Mouse (Mus musculus) forebrain, embryonic 16.5 days (tissue): ENCODE data around the gene Rtn4rl1. TPM values are rescaled to one million over a fixed set of nuclear protein-coding genes. Genes with fewer than 3 reads are reported as not detected.

Source experiments
- ATAC-seq: fragments of 200-750 bp; cut with Nextera tagmentation; 2 replicates; pipeline ENCODE4 v1.8.0; 2017; ENCODE audit warnings: mild to moderate bottlenecking, moderate library complexity
- H3K27ac ChIP-seq: fragments of 300-500 bp; sonication (generic); 2 replicates; pipeline ENCODE4 v1.5.1; 2014; ENCODE audit warnings: low read length, control low read depth
- H3K27me3 ChIP-seq: fragments of 300-500 bp; sonication (generic); replicated peaks from 2 replicates; pipeline ENCODE4 v1.6.1; 2014; ENCODE audit warnings: low read length; ENCODE audit not compliant: control insufficient read depth, insufficient read depth
- H3K36me3 ChIP-seq: fragments of 300-500 bp; sonication (generic); 2 replicates; pipeline ENCODE4 v1.6.1; 2014; ENCODE audit not compliant: control insufficient read depth, insufficient read depth
- H3K4me1 ChIP-seq: fragments of 300-500 bp; sonication (generic); replicated peaks from 2 replicates; pipeline ENCODE4 v1.6.1; 2014; ENCODE audit warnings: low read length; ENCODE audit not compliant: control insufficient read depth, insufficient read depth
- H3K4me2 ChIP-seq: fragments of 300-500 bp; sonication (generic); 2 replicates; pipeline ENCODE4 v1.6.1; 2014; ENCODE audit warnings: mild to moderate bottlenecking, low read length, control low read depth
- H3K4me3 ChIP-seq: fragments of 300-500 bp; sonication (generic); replicated peaks from 2 replicates; pipeline ENCODE4 v1.5.1; 2014; ENCODE audit warnings: mild to moderate bottlenecking, low read length, control low read depth
- H3K9ac ChIP-seq: fragments of 300-500 bp; sonication (generic); replicated peaks from 2 replicates; pipeline ENCODE4 v1.6.1; 2014; ENCODE audit warnings: low read depth, low read length, control low read depth
- H3K9me3 ChIP-seq: fragments of 300-500 bp; sonication (generic); 2 replicates; pipeline ENCODE4 v1.6.1; 2016; ENCODE audit warnings: low read length; ENCODE audit not compliant: control insufficient read depth
- WGBS: fragments of 180-500 bp; shearing (Covaris S2); extraction: QIAGEN DNeasy Blood & Tissue Kit; methylation state at CpG from one replicate; pipeline ENCODE4 v1.1.7; 2014; 5-methylcytosine and 5-hydroxymethylcytosine counted together
- polyA plus RNA-seq: library from polyadenylated mRNA; unstranded; fragments of >200 nt; fragmentation: Nextera tagmentation; extraction: Ambion mirVana; gene quantifications from 2 replicates; pipeline ENCODE4 v1.2.1, GENCODE M21; 2015

Rtn4rl1 gene
- polyA plus RNA-seq, 1 experiment from 2014 or later, result 6.3 TPM

- no peak for ATAC-seq
- Histone ChIP-seq H3K27ac (no peak overlapping the region), H3K4me3 (no peak overlapping the region), H3K4me1 (peaks cover 3% of the 10 kb centered on the region; the same call in 1 of the 2 replicates), H3K4me2 (no peak overlapping the region), H3K9ac (no peak overlapping the region), H3K27me3 (no peaks in the 10 kb centered on the region), H3K9me3 (no peaks in the 10 kb centered on the region), H3K36me3 (no peaks in the 10 kb centered on the region)
- 87% methylated on average over 9 of the region's 9 CpGs for WGBS
Measured at GRCm38 (mm10) chr11:75249588-75249987, 56.0 kb downstream of the Rtn4rl1 start.

DNA sequence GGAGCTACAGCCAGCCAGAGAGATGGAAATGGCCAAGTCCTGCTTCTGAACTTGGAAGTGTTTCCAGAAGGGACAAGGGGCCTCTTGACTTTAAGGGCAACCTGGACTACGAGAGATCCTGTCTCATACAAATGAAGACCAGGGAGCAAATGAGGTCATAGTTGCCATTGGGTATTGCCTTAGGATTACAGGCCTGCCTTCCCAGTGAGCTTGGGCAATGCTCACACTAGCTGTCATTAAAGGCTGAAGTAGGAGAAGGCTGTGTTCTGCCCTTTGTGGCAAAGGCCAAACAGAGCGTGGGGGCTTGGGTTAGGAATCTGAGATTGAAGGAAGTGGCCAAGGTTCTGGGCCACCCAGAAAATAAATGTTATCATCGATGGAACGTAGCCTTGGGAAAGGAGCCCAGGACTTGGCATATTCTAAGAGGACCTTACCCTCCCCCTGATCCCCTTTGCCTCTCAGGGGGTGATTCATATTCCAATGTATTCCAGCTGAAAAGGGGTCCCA is 57.5 kb downstream of the Rtn4rl1 start:
- Histone ChIP-seq H3K4me3 (no peak overlapping the region), H3K4me2 (no peak overlapping the region), H3K27me3 (no peaks in the 10 kb centered on the region), H3K9me3 (no peaks in the 10 kb centered on the region), H3K9ac (no peak overlapping the region), H3K4me1 (no peaks in the 10 kb centered on the region), H3K36me3 (no peaks in the 10 kb centered on the region), H3K27ac (no peak overlapping the region)
- WGBS, result 87% methylated on average over 4 of the region's 4 CpGs
- no peak for ATAC-seq

DNA sequence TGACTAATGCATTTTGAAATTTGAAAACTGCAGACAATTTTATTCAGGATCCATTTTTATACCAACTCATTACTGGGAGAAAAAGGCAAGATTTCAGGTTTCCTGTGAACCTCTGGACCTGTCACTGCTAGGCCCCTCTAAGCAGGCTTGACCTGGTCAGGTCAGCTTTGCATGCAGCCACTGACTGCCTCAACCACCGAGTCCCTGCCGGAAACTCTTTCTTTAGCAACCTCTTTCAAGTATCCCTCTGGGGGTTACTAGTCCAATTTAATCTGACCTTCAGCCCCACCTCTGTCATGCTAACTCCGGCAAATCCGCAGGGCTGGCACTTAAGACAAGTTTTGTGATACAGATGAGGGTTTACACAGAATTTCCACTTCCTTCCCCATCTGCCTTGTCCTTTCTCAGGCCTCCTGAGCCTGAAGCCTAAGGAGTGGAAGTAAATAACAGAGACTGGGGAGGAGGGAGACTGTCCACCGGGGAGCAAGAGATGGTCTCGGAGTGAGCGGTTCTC is 58.0 kb downstream of the Rtn4rl1 start:
- Histone ChIP-seq H3K4me3 (no peak overlapping the region), H3K9me3 (no peaks in the 10 kb centered on the region)
- WGBS, result 53% methylated on average over 7 of the region's 7 CpGs

DNA sequence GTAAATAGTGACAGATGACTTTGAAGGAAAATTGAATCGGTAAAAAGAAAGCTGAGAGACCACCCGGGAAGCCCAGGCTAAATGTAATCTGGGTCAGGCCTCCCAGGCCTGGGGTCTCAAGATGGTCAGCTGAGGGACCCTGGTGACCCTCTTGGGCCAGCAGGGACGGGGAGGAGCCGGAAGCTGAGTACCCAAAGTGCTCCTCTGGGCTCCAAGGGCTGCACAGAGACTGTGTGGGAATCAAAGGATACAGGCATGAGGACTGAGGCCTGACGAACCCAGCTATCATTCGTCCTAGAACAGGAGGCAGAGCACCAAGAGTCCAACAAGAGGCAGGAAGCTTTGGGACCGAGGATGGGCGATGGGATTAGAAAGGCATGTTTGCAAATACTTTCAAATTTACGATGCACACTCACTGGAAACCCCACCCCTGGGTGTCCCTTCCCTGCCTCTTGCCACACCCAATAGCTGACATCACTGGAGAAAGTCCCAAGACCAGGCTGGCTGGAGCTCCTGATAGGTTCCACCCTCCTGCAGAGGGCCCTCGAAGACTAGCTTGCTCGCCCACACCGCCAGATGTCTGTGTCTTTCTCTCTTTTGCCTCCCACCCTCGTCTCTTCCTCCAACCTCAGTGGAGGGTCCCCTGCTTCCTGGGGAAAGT is 60.8 kb downstream of the Rtn4rl1 start:
- H3K4me2 ChIP-seq, result no peak overlapping the region
- peaks cover 4% of the 10 kb centered on the region; the same call in 1 of the 2 replicates for H3K4me1 ChIP-seq
- no peak overlapping the region for H3K27ac ChIP-seq
- 73% methylated on average over 13 of the region's 13 CpGs for WGBS
- H3K27me3 ChIP-seq, result no peaks in the 10 kb centered on the region
- H3K9me3 ChIP-seq, result no peaks in the 10 kb centered on the region
- no peaks in the 10 kb centered on the region for H3K36me3 ChIP-seq
- no peak overlapping the region for H3K9ac ChIP-seq
- no peak for ATAC-seq
- H3K4me3 ChIP-seq, result no peak overlapping the region

More for the DNA sequence above, 58.0 kb downstream of the Rtn4rl1 start:
- Histone ChIP-seq H3K36me3 (no peaks in the 10 kb centered on the region), H3K27me3 (no peaks in the 10 kb centered on the region), H3K27ac (no peak overlapping the region), H3K9ac (no peak overlapping the region), H3K4me1 (peaks cover 1% of the 10 kb centered on the region; the same call in 1 of the 2 replicates), H3K4me2 (no peak overlapping the region)
- no peak for ATAC-seq

DNA sequence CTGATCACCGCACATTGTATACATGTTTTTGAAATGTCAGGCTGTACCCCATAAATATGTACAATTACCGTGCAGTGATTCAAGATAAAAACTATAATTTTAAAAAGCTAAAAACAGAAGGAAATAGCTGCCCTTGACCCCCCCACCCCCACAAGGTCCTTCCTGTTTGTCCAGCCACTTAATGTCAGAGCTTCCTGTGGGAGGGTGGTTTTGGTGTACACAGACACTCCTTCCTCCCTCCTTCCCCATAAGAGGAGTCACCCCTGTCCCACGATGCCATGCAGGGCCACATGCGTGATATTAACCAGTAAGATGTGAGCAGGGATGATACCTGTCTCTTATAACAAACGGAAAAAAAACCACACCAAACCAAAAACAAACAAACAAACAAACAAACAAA is 61.7 kb downstream of the Rtn4rl1 start:
- ATAC-seq, result no peak
- Histone ChIP-seq H3K9me3 (no peaks in the 10 kb centered on the region), H3K4me2 (no peak overlapping the region), H3K27ac (no peak overlapping the region), H3K9ac (no peak overlapping the region), H3K4me1 (peaks cover 7% of the 10 kb centered on the region; the same call in 1 of the 2 replicates), H3K36me3 (no peaks in the 10 kb centered on the region), H3K27me3 (no peaks in the 10 kb centered on the region), H3K4me3 (no peak overlapping the region)
- WGBS, result 84% methylated on average over 5 of the region's 5 CpGs

DNA sequence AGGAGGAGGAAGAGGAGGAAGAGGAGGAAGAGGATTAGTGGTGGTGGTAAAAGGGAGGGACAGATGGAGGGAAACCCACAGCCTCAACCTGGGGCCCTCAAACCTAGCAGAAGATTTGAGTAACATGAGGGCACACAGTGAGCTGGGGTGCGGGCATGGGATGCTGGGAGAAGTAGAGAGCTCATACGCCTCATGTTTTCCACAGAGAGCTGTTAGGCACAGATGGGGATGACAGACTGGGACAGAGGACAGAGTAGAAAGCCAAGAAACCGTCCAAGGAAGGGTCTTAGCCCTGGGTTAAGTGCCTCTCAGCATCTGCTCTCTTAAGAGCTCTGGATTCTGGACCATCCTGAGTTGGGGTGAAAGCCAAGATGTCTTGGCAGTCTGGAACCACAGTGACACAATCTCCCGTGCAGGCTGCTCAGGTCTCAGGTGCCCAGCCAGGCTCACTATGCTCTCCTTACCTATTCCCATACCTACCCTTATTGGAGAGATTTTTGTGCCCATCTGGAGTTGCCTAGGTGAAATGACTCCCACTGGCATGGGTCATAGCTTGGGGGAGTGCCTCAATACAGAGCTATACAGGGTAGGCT is 63.6 kb downstream of the Rtn4rl1 start:
- H3K4me2 ChIP-seq, result no peak overlapping the region
- H3K4me3 ChIP-seq, result no peak overlapping the region
- no peak overlapping the region for H3K27ac ChIP-seq
- H3K27me3 ChIP-seq, result no peaks in the 10 kb centered on the region
- no peak overlapping the region for H3K9ac ChIP-seq
- ATAC-seq, result peak; percentile 34; the same call in 1 of the 2 replicates
- H3K9me3 ChIP-seq, result no peaks in the 10 kb centered on the region
- WGBS, result 48% methylated on average over 4 of the region's 4 CpGs
- no peaks in the 10 kb centered on the region for H3K36me3 ChIP-seq
- H3K4me1 ChIP-seq, result peaks cover 14% of the 10 kb centered on the region

DNA sequence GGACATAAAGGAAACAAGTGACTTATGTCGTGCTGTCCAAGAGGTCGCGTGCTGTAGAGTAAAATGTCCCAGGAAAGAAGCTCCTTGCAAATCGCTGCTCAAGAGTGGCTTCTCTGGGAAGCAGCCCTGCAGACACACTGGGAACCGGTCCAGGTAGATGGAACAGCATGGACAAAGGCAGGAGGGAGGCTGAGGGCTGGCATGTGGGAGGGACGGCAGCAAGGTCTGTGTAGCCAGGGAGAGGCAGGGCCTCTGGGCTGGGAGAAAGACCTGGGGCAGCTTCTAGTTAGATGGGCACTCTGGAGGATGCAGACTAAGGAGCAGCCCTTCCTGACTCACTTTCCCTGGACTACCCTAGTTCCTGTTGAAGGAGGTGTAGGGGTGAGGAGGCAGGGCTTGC is 65.8 kb downstream of the Rtn4rl1 start:
- Histone ChIP-seq H3K4me1 (peaks cover 33% of the 10 kb centered on the region), H3K27me3 (no peaks in the 10 kb centered on the region), H3K27ac (no peak overlapping the region), H3K4me2 (no peak overlapping the region), H3K4me3 (no peak overlapping the region), H3K9me3 (no peaks in the 10 kb centered on the region), H3K9ac (no peak overlapping the region), H3K36me3 (no peaks in the 10 kb centered on the region)
- no peak for ATAC-seq
- WGBS, result 66% methylated on average over 6 of the region's 6 CpGs

- Histone ChIP-seq H3K4me2 (no peak overlapping the region), H3K27ac (no peak overlapping the region), H3K4me1 (peaks cover 33% of the 10 kb centered on the region), H3K9ac (no peak overlapping the region), H3K36me3 (no peaks in the 10 kb centered on the region), H3K4me3 (no peak overlapping the region), H3K27me3 (no peaks in the 10 kb centered on the region), H3K9me3 (no peaks in the 10 kb centered on the region)
- WGBS, result 59% methylated on average over 10 of the region's 10 CpGs
- ATAC-seq, result no peak
Measured at GRCm38 (mm10) chr11:75259996-75260561, 66.5 kb downstream of the Rtn4rl1 start.

- Histone ChIP-seq H3K4me2 (no peak overlapping the region), H3K27ac (no peak overlapping the region), H3K36me3 (no peaks in the 10 kb centered on the region), H3K9ac (no peak overlapping the region), H3K27me3 (no peaks in the 10 kb centered on the region), H3K4me3 (no peak overlapping the region), H3K4me1 (peaks cover 33% of the 10 kb centered on the region), H3K9me3 (no peaks in the 10 kb centered on the region)
- WGBS, result 92% methylated on average over 2 of the region's 2 CpGs
- no peak for ATAC-seq
Measured at GRCm38 (mm10) chr11:75261016-75261415, 67.4 kb downstream of the Rtn4rl1 start.
